Mouse (Mus musculus): ENCODE results near the gene Bach2. TPM values are rescaled to one million over a fixed set of nuclear protein-coding genes. Genes with fewer than 3 reads are reported as not detected.

The Bach2 gene
- polyA plus RNA-seq, 1 experiment from 2014 or later, result 4.4 TPM

DNA sequence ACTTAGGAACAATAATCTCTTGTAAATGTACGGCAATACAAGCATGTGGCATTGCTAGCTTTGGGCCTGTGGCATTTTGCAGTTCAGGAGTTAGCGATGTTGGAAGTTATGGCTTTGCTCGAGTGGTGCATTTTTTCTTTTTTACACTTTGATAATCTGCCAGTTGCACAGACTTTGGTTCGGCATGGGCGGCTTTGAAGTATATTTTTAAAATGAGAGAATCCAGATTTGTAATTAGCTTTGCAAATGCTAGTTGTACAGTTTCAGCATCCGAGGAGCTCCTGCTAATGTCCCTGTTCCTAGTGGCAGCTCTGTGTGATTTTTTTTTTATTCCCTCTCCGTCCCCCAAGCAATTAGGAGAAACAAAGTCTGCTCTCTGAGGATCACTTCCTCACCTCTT is 176.4 kb downstream of the Bach2 start:
- no peak for ATAC-seq
- H3K27me3 ChIP-seq, result no peaks in the 10 kb centered on the region
- POLR2A ChIA-PET, result no interaction called here
- no peak for TF ChIP-seq CTCF (IDR thresholded peaks at IDR 0.05)
- in situ Hi-C loops (cut with MboI; ENCODE audit: low pct_unique_long_range_greater_than_20kb), result no loop called here
- DNase-seq (ENCODE audit: low read depth, low spot score), result no peak
- CTCF ChIA-PET, result interaction anchor here (1.0 kb wide), 1 partner anchor 9 kb away, joined by 3 read pairs; no protein-coding TSS in a partner anchor

DNA sequence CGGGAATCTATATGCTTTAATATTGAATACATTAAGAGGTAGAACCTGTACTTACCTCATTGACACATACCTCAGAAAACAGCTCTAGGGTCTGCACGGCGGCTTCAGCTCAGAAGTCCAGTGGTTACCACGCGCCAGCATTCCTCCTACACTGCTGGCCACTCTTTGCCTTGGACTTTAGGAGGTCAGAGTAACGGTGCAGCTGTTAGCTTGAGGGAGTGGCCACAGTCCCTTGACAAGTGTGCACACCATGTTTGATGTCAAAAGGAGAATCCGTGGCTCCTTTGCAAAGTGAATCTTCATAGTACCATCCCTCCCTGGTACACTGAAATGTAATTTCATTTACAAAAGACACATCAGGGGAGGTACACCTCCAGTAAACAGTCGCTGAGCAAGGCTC is 179.3 kb downstream of the Bach2 start:
- ATAC-seq (no peak), DNase-seq (ENCODE audit: low read depth, low spot score) (no peak)
- H3K27me3 ChIP-seq, result no peaks in the 10 kb centered on the region
- in situ Hi-C loops (cut with MboI; ENCODE audit: low pct_unique_long_range_greater_than_20kb), result no loop called here
- CTCF ChIA-PET, result no interaction called here
- no peak for TF ChIP-seq CTCF (IDR thresholded peaks at IDR 0.05)
- POLR2A ChIA-PET, result no interaction called here

DNA sequence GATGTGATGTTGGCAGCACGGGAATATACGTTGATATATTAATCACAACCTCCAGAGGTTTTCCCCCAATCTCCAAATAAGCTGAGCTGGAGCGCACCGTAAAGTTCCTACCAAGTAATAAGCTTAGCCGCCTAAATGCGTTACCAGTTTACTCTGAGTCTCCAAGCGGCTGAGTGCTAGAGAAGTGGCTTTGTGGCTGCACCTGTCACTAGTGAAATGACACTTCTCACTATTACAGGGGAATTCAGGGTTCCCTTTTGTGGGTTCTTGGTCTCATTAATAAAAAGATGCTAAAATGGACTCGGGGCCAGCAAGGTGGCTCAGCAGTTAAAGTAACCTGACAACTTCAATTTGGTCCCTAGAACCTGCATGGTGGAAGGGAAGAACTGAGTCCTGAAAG is 183.0 kb downstream of the Bach2 start:
- ATAC-seq (no peak), DNase-seq (ENCODE audit: low read depth, low spot score) (no peak)
- no peak for TF ChIP-seq CTCF (IDR thresholded peaks at IDR 0.05)
- ChIA-PET CTCF (no interaction called here), POLR2A (no interaction called here)
- H3K27me3 ChIP-seq, result no peaks in the 10 kb centered on the region
- in situ Hi-C loops (cut with MboI; ENCODE audit: low pct_unique_long_range_greater_than_20kb), result no loop called here

DNA sequence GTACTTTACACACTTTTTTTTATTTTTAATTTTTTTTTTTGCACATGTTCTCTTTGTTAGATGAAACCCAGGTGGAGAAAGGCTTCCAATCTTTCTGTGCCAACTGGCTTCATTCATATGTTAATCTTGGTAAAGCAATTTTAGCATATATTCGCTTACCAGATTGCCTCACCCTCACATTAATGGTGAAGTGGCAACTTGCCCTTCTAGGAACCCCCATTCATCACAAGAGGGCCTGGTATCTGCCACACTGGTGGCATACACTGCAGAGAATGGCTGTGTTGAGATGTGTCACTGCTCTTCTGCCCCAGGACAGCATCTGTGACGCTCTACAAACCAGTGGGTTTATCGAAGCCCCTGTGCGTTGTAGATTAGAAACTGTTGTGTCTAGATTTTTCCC is 183.8 kb downstream of the Bach2 start:
- CTCF ChIA-PET, result no interaction called here
- no peaks in the 10 kb centered on the region for H3K27me3 ChIP-seq
- in situ Hi-C loops (cut with MboI; ENCODE audit: low pct_unique_long_range_greater_than_20kb), result no loop called here
- ATAC-seq (no peak), DNase-seq (ENCODE audit: low read depth, low spot score) (no peak)
- POLR2A ChIA-PET, result no interaction called here
- no peak for TF ChIP-seq CTCF (IDR thresholded peaks at IDR 0.05)

DNA sequence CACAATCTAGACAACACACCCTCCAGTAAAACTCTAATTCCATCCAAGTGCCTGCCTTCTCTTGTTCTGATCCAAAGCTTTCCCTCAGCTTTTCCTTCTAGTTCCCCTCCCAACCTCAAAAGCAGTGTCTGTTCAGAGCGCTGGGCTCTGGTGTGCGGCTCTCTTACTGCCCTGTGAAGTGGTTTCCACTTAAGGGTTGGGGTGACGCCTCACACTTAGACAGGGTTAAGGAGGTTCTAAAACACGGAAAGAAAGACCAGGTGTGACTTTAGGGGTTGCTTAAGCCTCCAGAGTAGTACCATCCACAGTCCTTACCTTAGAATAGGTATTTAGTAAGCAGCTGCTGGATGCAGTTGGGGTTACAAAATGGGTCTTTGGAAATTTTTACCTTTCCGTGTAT is 185.1 kb downstream of the Bach2 start:
- CTCF ChIA-PET, result no interaction called here
- in situ Hi-C loops (cut with MboI; ENCODE audit: low pct_unique_long_range_greater_than_20kb), result no loop called here
- no peaks in the 10 kb centered on the region for H3K27me3 ChIP-seq
- ATAC-seq, result no peak
- no peak for DNase-seq (ENCODE audit: low read depth, low spot score)
- POLR2A ChIA-PET, result no interaction called here
- no peak for TF ChIP-seq CTCF (IDR thresholded peaks at IDR 0.05)

DNA sequence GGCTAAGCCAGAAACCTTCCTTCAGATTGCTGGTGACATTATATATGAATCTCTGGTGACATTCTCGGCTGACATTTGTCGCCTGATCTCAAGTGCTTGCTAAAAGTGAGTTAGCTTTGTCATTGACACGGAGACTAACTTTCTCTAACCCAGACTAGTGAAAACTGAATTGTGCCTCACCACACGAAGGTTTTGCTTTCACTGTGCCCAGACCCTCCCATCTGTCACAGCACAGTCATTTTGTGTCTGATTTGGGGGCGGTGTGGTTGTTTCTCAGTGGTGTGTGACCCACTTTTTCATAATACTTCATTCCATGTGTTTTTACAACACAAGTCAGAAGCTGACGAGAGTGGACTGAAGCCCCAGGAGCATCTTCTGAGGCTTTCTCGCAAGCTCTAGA is 185.8 kb downstream of the Bach2 start:
- no peak for TF ChIP-seq CTCF (IDR thresholded peaks at IDR 0.05)
- CTCF ChIA-PET, result no interaction called here

DNA sequence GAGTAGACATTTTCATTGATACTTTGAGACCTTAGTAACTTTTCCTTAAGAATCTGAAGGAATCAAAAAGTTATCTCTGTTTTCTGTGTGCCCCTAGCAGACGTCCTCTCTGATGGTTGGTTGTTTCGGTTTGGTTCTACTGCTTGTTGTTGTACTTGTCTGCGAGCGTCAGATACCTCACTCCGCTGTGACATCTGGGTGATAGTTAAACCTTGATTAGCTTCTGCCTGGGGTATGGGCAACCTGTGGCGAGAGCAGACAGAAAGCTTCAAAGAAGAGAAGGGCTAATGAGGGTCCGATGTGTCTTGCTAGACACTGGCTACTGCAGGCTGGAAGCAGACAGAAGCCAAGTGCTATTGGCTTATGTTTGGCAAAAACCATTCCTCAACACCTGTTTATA is 186.5 kb downstream of the Bach2 start:
- CTCF ChIA-PET, result no interaction called here
- POLR2A ChIA-PET, result no interaction called here
- DNase-seq (ENCODE audit: low read depth, low spot score) (no peak), ATAC-seq (no peak)
- TF ChIP-seq CTCF (IDR thresholded peaks at IDR 0.05), result no peak
- in situ Hi-C loops (cut with MboI; ENCODE audit: low pct_unique_long_range_greater_than_20kb), result no loop called here
- H3K27me3 ChIP-seq, result no peaks in the 10 kb centered on the region

More for the DNA sequence above, 185.8 kb downstream of the Bach2 start:
- no peaks in the 10 kb centered on the region for H3K27me3 ChIP-seq
- POLR2A ChIA-PET, result no interaction called here
- in situ Hi-C loops (cut with MboI; ENCODE audit: low pct_unique_long_range_greater_than_20kb), result no loop called here
- DNase-seq (ENCODE audit: low read depth, low spot score) (no peak), ATAC-seq (no peak)

DNA sequence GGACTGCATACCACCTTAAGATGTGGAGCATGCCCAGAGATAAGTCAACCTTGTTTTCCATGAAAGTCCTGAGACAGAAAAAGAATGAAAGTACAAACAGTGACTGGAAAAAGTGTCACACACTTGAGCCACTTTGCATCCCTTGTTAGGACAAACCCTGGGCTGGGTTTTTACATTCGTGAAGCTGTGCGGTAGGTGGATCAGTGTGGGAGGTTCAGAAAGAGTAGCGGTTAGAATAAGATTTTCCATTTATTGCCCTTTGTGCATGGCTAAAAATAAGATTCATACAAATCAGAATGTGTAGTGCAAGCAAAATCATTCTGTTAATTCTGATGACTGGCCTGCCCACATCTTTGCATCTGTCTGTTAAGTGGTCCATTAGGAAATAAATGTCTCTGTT is 187.0 kb downstream of the Bach2 start:
- DNase-seq (ENCODE audit: low read depth, low spot score) (no peak), ATAC-seq (no peak)
- H3K27me3 ChIP-seq, result no peaks in the 10 kb centered on the region
- ChIA-PET POLR2A (no interaction called here), CTCF (no interaction called here)
- no peak for TF ChIP-seq CTCF (IDR thresholded peaks at IDR 0.05)
- in situ Hi-C loops (cut with MboI; ENCODE audit: low pct_unique_long_range_greater_than_20kb), result no loop called here

DNA sequence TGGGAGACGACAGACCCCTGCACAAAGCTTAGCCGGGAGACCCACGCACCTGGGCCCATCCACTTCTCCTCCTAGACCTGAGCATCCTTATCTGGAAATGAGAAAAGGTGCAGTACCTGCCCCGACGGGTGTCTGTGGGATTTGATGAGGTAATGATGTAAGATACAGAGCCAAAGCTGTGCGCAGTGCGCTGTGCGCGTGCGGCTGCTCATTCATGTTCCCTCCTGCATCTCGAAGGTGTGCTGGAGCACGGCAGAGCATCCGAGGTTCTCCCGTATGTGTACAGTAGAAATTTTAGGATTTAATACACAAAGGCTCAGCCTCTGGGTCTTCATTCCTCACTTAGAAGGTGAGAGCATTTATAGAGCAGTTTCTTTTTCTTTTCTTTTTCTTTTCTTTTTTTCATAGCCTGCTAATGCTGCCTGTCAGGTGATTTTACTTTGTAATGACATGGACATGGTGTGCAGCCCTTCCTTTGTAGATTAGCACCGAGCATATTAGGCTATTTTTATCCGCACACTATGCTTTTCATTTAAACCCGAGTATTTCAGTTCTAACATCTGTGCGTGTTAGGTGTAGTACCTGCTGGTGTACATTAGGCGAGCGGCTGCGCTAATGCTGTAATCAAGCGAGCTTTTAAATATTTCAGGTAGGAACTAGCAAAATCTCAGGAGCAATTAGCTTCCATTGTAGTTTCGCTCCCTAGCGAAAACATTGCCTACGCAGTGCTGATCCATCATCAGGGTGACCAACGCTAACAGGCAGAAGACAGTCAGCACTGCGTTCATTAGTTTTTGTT is 188.4 kb downstream of the Bach2 start:
- DNase-seq (ENCODE audit: low read depth, low spot score) (no peak), ATAC-seq (no peak)
- TF ChIP-seq CTCF (IDR thresholded peaks at IDR 0.05), result no peak
- no peaks in the 10 kb centered on the region for H3K27me3 ChIP-seq
- CTCF ChIA-PET, result no interaction called here
- POLR2A ChIA-PET, result no interaction called here
- in situ Hi-C loops (cut with MboI; ENCODE audit: low pct_unique_long_range_greater_than_20kb), result no loop called here

DNA sequence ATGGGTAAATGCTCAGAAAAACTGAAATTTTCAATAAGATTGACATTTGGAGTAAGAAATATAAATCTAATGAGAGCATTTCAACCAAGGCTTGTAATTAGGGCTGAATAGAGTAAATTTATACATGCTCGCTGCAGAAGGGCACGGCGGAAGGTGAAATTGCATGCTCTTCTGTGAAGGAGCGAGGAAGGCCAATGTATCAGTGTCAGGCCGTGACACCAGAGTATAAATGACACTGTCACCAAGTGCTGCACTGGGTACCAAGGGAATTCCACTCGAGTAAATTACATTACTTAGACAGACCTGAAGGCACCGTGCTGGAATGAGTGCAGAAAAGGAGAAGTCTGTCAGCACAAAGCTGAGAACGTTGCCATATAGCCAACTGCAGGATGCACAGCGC is 190.1 kb downstream of the Bach2 start:
- H3K27me3 ChIP-seq, result no peaks in the 10 kb centered on the region
- ATAC-seq, result no peak
- TF ChIP-seq CTCF (IDR thresholded peaks at IDR 0.05), result no peak
- ChIA-PET CTCF (no interaction called here), POLR2A (no interaction called here)
- no peak for DNase-seq (ENCODE audit: low read depth, low spot score)
- in situ Hi-C loops (cut with MboI; ENCODE audit: low pct_unique_long_range_greater_than_20kb), result no loop called here

DNA sequence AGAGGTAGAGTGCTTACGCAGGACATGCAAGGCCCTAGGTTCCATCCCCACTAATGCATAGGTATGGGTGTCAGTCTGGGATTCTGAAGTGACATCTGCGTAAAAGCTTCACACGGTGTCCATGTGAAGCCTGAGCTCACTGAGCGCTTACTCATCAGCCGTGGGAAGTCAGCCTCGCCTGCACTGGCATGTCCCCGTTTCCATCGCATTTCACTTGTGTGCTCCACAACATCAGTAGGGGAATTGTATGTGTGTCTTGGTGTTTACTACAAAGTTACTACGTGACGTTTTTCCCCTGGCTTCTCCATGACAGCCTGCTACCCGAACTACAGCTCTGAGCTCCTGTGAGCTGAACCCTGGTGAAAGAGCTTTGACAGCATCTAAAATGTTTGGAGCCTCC is 191.5 kb downstream of the Bach2 start:
- no peak for TF ChIP-seq CTCF (IDR thresholded peaks at IDR 0.05)
- ATAC-seq (no peak), DNase-seq (ENCODE audit: low read depth, low spot score) (no peak)
- ChIA-PET POLR2A (no interaction called here), CTCF (interaction anchor here (1.2 kb wide), 1 partner anchor 142 kb away, joined by 3 read pairs; no protein-coding TSS in a partner anchor)
- in situ Hi-C loops (cut with MboI; ENCODE audit: low pct_unique_long_range_greater_than_20kb), result no loop called here
- no peaks in the 10 kb centered on the region for H3K27me3 ChIP-seq

DNA sequence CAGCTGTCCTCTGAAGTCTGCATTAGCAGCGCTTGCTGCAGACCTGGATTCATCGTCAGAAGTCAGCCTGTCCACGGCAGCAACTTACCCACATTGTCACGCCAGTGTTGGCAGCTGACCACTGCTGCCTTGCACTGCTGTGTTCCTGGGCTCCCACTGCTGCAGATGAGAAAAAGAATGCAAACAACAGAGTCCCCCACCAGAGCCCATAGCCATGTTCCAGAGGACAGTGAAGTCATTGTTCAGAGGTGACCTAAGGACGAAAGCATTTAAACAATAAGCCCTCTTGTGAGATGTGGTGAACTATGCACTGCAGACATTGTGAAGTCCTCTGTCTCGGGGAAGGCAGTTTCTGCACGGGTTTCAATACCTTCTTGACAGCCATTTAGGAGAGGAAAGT is 192.4 kb downstream of the Bach2 start:
- ATAC-seq (no peak), DNase-seq (ENCODE audit: low read depth, low spot score) (no peak)
- no peaks in the 10 kb centered on the region for H3K27me3 ChIP-seq
- TF ChIP-seq CTCF (IDR thresholded peaks at IDR 0.05), result no peak
- ChIA-PET CTCF (interaction anchor here (1.2 kb wide), 1 partner anchor 141 kb away, joined by 3 read pairs; no protein-coding TSS in a partner anchor), POLR2A (no interaction called here)
- in situ Hi-C loops (cut with MboI; ENCODE audit: low pct_unique_long_range_greater_than_20kb), result no loop called here

Measured in Patski (cell line).